Mouse (Mus musculus): ENCODE measurements around the gene Stk32b.
A peak's percentile ranks its signal among the peaks of the same experiment; 100 is the strongest.

The Stk32b gene

GRCm38 (mm10) chr5:37506880-37507519 lies 210.0 kb downstream of the Stk32b start:
- no peak for DNase-seq

- no peak for DNase-seq
Measured at GRCm38 (mm10) chr5:37494984-37495476, 221.9 kb downstream of the Stk32b start.

- DNase-seq, result peak; percentile 47 to 74
Measured at GRCm38 (mm10) chr5:37472025-37472608, 244.9 kb downstream of the Stk32b start.

- DNase-seq, result peak; percentile 48 to 71
Measured at GRCm38 (mm10) chr5:37471584-37471983, 245.4 kb downstream of the Stk32b start.

GRCm38 (mm10) chr5:37469031-37469430 lies 247.9 kb downstream of the Stk32b start:
- DNase-seq, result no peak

- DNase-seq, result no peak
Measured at GRCm38 (mm10) chr5:37467646-37468045, 249.3 kb downstream of the Stk32b start.

- DNase-seq, result no peak
Measured at GRCm38 (mm10) chr5:37465461-37465860, 251.5 kb downstream of the Stk32b start.

GRCm38 (mm10) chr5:37458236-37458635 lies 258.7 kb downstream of the Stk32b start:
- no peak for DNase-seq

GRCm38 (mm10) chr5:37457831-37458230 lies 259.1 kb downstream of the Stk32b start:
- no peak for DNase-seq

GRCm38 (mm10) chr5:37457191-37457590 lies 259.8 kb downstream of the Stk32b start:
- DNase-seq, result no peak

GRCm38 (mm10) chr5:37456590-37456989 lies 260.4 kb downstream of the Stk32b start:
- no peak for DNase-seq

GRCm38 (mm10) chr5:37447546-37447945 lies 269.4 kb downstream of the Stk32b start:
- DNase-seq, result peak; percentile 75 to 81

- DNase-seq, result no peak
Measured at GRCm38 (mm10) chr5:37442767-37443166, 274.2 kb downstream of the Stk32b start.

- DNase-seq, result peak in 1 of 2 experiments; percentile 19
Measured at GRCm38 (mm10) chr5:37435417-37435816, 281.6 kb downstream of the Stk32b start.

GRCm38 (mm10) chr5:37427210-37427609 lies 289.8 kb downstream of the Stk32b start:
- no peak for DNase-seq

GRCm38 (mm10) chr5:37419028-37419427 lies 297.9 kb downstream of the Stk32b start:
- DNase-seq, result no peak
